Mouse (Mus musculus) midbrain, embryonic 11.5 days (tissue): ENCODE results near the gene Awat2. TPM values are rescaled to one million over a fixed set of nuclear protein-coding genes. Genes with fewer than 3 reads are reported as not detected.
"Not testable (repeated sequence)": the region's sequence is repeated elsewhere in the genome, so short reads cannot be mapped to it uniquely, and the experiment has no call there.

Experiments used
- ATAC-seq: fragments of 200-750 bp; cut with Nextera tagmentation; 2 replicates; pipeline ENCODE4 v1.8.0; 2017; ENCODE audit warnings: moderate TSS enrichment, moderate library complexity; ENCODE audit not compliant: low FRiP score
- DNase-seq: peaks from one replicate; pipeline ENCODE4 v3.0.0; 2015; ENCODE audit warnings: low spot score; ENCODE audit errors: missing footprints
- H3K27ac ChIP-seq: fragments of 300-500 bp; sonication (generic); 2 replicates; pipeline ENCODE4 v1.5.1; 2014; ENCODE audit warnings: low read depth, low read length
- H3K27me3 ChIP-seq: fragments of 300-500 bp; sonication (generic); 2 replicates; pipeline ENCODE4 v1.6.1; 2014; ENCODE audit warnings: mild to moderate bottlenecking, low read length, moderate library complexity, mixed read lengths; ENCODE audit not compliant: control insufficient read depth, insufficient read depth
- H3K36me3 ChIP-seq: fragments of 300-500 bp; sonication (generic); 2 replicates; pipeline ENCODE4 v1.6.1; 2014; ENCODE audit warnings: mild to moderate bottlenecking, low read length, moderate library complexity, mixed read lengths; ENCODE audit not compliant: control insufficient read depth, insufficient read depth
- H3K4me1 ChIP-seq: fragments of 300-500 bp; sonication (generic); 2 replicates; pipeline ENCODE4 v1.6.1; 2014; ENCODE audit warnings: low read length; ENCODE audit not compliant: control insufficient read depth, insufficient read depth
- H3K4me2 ChIP-seq: fragments of 300-500 bp; sonication (generic); 2 replicates; pipeline ENCODE4 v1.6.1; 2014; ENCODE audit warnings: mild to moderate bottlenecking, moderate library complexity
- H3K4me3 ChIP-seq: fragments of 300-500 bp; sonication (generic); 2 replicates; pipeline ENCODE4 v1.5.1; 2014; ENCODE audit warnings: low read depth, low read length
- H3K9ac ChIP-seq: fragments of 300-500 bp; sonication (generic); 2 replicates; pipeline ENCODE4 v1.6.1; 2014; ENCODE audit warnings: low read length
- H3K9me3 ChIP-seq: fragments of 300-500 bp; sonication (generic); 2 replicates; pipeline ENCODE4 v1.6.1; 2016; ENCODE audit warnings: low read length; ENCODE audit not compliant: control insufficient read depth
- WGBS: fragments of 180-500 bp; shearing (Covaris S2); extraction: QIAGEN DNeasy Blood & Tissue Kit; methylation state at CpG from one replicate; pipeline ENCODE4 v1.1.7; 2014; 5-methylcytosine and 5-hydroxymethylcytosine counted together
- polyA plus RNA-seq: library from polyadenylated mRNA; unstranded; fragments of >200 nt; fragmentation: Nextera tagmentation; extraction: Ambion mirVana; gene quantifications from 2 replicates; pipeline ENCODE4 v1.2.1, GENCODE M21; 2014

The Awat2 gene
- 0.39 and 0.40 TPM in 2 replicates for polyA plus RNA-seq

- 77% methylated on average over 2 of the region's 2 CpGs for WGBS
- not testable (repeated sequence) for H3K27ac ChIP-seq, H3K4me3 ChIP-seq, H3K9me3 ChIP-seq, DNase-seq, H3K4me1 ChIP-seq, ATAC-seq, H3K9ac ChIP-seq, H3K27me3 ChIP-seq, H3K36me3 ChIP-seq, H3K4me2 ChIP-seq
These were observed at the start of gene Awat2 for GRCm38 (mm10) chrX:100442617-100443016. Awat2 (minus strand) TSS chrX:100442717.

GRCm38 (mm10) chrX:100480317-100480716 is 37.8 kb upstream of the Awat2 start:
- Histone ChIP-seq H3K4me3 (no peak overlapping the region), H3K27ac (no peak overlapping the region), H3K9me3 (no peaks in the 10 kb centered on the region), H3K36me3 (no peaks in the 10 kb centered on the region), H3K4me2 (no peak overlapping the region), H3K27me3 (no peaks in the 10 kb centered on the region), H3K4me1 (no peaks in the 10 kb centered on the region), H3K9ac (no peak overlapping the region)
- ATAC-seq (peak; percentile 82), DNase-seq (peak; percentile 85)
- 44% methylated on average over 3 of the region's 3 CpGs for WGBS

GRCm38 (mm10) chrX:100475569-100476223 is 33.2 kb upstream of the Awat2 start:
- Histone ChIP-seq H3K4me2 (no peak overlapping the region), H3K9ac (no peak overlapping the region), H3K27me3 (peaks cover 2% of the 10 kb centered on the region; the same call in 1 of the 2 replicates), H3K4me1 (no peaks in the 10 kb centered on the region), H3K36me3 (no peaks in the 10 kb centered on the region), H3K4me3 (no peak overlapping the region), H3K27ac (no peak overlapping the region), H3K9me3 (no peaks in the 10 kb centered on the region)
- 67% methylated on average over 4 of the region's 4 CpGs for WGBS
- no peak for ATAC-seq
- no peak for DNase-seq

- no peak for DNase-seq
- Histone ChIP-seq H3K27ac (no peak overlapping the region), H3K4me1 (no peaks in the 10 kb centered on the region), H3K4me3 (no peak overlapping the region), H3K4me2 (no peak overlapping the region), H3K9me3 (no peaks in the 10 kb centered on the region), H3K36me3 (no peaks in the 10 kb centered on the region), H3K9ac (no peak overlapping the region), H3K27me3 (peaks cover 8% of the 10 kb centered on the region)
- 89% methylated on average over 3 of the region's 3 CpGs for WGBS
- no peak for ATAC-seq
These were observed 29.0 kb upstream of the Awat2 start for GRCm38 (mm10) chrX:100471491-100471890.

- WGBS: 92% methylated on average over 3 of the region's 3 CpGs
- H3K4me1 ChIP-seq: no peaks in the 10 kb centered on the region
- H3K36me3 ChIP-seq: no peaks in the 10 kb centered on the region
- no peaks in the 10 kb centered on the region for H3K9me3 ChIP-seq
- no peak overlapping the region for H3K27ac ChIP-seq
- ATAC-seq: no peak
- peaks cover 8% of the 10 kb centered on the region for H3K27me3 ChIP-seq
- no peak overlapping the region for H3K4me2 ChIP-seq
- no peak for DNase-seq
- no peak overlapping the region for H3K4me3 ChIP-seq
- no peak overlapping the region for H3K9ac ChIP-seq
These were observed 27.6 kb upstream of the Awat2 start for GRCm38 (mm10) chrX:100470126-100470525.

- H3K4me2 ChIP-seq: no peak overlapping the region
- 77% methylated on average over 4 of the region's 4 CpGs for whole genome bisulfite sequencing
- no peaks in the 10 kb centered on the region for H3K9me3 ChIP-seq
- no peaks in the 10 kb centered on the region for H3K36me3 ChIP-seq
- H3K4me3 ChIP-seq: no peak overlapping the region
- peaks cover 8% of the 10 kb centered on the region for H3K27me3 ChIP-seq
- H3K9ac ChIP-seq: no peak overlapping the region
- DNase-seq (no peak), ATAC-seq (no peak)
- no peak overlapping the region for H3K27ac ChIP-seq
- no peaks in the 10 kb centered on the region for H3K4me1 ChIP-seq
These were observed 25.5 kb upstream of the Awat2 start for GRCm38 (mm10) chrX:100468047-100468446.

GRCm38 (mm10) chrX:100443532-100443931 is 1.0 kb upstream of the Awat2 start:
- Histone ChIP-seq H3K4me1 (no peaks in the 10 kb centered on the region), H3K9me3 (no peaks in the 10 kb centered on the region), H3K4me3 (no peak overlapping the region), H3K4me2 (no peak overlapping the region), H3K27ac (no peak overlapping the region), H3K36me3 (no peaks in the 10 kb centered on the region), H3K27me3 (no peaks in the 10 kb centered on the region; the same call in 1 of the 2 replicates), H3K9ac (no peak overlapping the region)
- 90% methylated on average over 7 of the region's 7 CpGs for WGBS
- no peak for ATAC-seq
- DNase-seq: no peak

GRCm38 (mm10) chrX:100432311-100432710 is 10.2 kb downstream of the Awat2 start:
- Histone ChIP-seq H3K27ac (no peak overlapping the region), H3K9ac (no peak overlapping the region), H3K4me2 (no peak overlapping the region), H3K4me1 (no peaks in the 10 kb centered on the region), H3K27me3 (peaks cover 10% of the 10 kb centered on the region), H3K9me3 (no peaks in the 10 kb centered on the region), H3K36me3 (no peaks in the 10 kb centered on the region), H3K4me3 (no peak overlapping the region)
- WGBS: 78% methylated on average over 3 of the region's 3 CpGs
- ATAC-seq (no peak), DNase-seq (no peak)

GRCm38 (mm10) chrX:100428693-100429092 is 13.8 kb downstream of the Awat2 start, which contains the start of gene Otud6a:
Otud6a (plus strand) TSS chrX:100429013.
- H3K27me3 ChIP-seq: peaks cover 3% of the 10 kb centered on the region; the same call in 1 of the 2 replicates
- no peak within 1 kb of the TSS for H3K4me3 ChIP-seq
- H3K4me1 ChIP-seq: no peaks in the 10 kb centered on the region
- ATAC-seq (no peak), DNase-seq (no peak)
- no peaks in the 10 kb centered on the region for H3K9me3 ChIP-seq
- H3K36me3 ChIP-seq: no peaks in the 10 kb centered on the region
- no peak within 1 kb of the TSS for H3K4me2 ChIP-seq
- H3K27ac ChIP-seq: no peak within 1 kb of the TSS
- WGBS: 88% methylated on average over 21 of the region's 21 CpGs
- H3K9ac ChIP-seq: no peak within 1 kb of the TSS
